Mouse (Mus musculus): Measurements from ENCODE around the gene Olfr12. TPM values are rescaled to one million over a fixed set of nuclear protein-coding genes. Genes with fewer than 3 reads are reported as not detected.
A peak's percentile ranks its signal among the peaks of the same experiment; 100 is the strongest.

The Olfr12 gene
- polyA plus RNA-seq, 1 experiment from 2014 or later, result not detected

DNA sequence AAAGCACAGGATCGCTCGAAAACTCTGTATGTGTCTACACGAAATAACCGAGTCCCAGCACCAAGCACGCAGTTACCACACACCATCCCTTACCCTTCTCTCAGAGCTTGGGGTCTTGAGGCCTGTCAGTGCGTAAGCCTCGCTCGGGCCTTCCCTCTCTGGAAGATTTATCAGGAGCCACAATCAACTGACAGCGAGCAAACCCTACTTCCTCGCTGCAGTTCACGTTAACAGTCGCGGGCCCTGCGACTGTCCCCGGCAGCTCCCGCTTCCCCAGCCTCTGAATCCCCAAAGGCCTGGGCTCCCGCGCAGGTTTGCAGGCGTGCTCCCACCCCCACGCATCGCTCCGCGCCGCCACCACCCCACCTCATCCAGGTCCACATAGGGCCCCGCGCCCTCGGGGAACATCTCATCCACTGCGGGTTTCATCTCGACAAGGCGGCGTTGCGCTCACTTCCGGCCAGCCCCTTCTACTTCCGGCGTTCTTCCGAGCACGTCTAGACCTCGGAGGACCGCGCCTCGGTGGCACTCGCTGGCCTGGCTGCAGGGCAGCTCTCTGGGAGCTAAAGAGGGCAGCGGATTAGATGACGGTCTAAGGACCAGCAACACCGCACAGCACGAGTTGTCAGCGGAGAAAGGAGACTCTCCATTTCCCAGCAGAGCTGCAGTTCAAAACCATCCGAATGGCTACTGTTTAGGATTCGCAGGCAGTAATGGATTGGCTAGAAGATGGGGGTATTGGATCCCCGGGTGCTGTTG lies 24.1 kb downstream of the Olfr12 start, which contains the start of gene Cops9:
Cops9 (minus strand) TSS at position 472 of the 759 bp plus-strand sequence.
- H3K27me3 ChIP-seq (replicated peaks), result no peaks in the 10 kb centered on the region
- H3K9me3 ChIP-seq, result no peaks in the 10 kb centered on the region
- peak within 1 kb of the TSS; percentile 52 for H3K27ac ChIP-seq
- peak; percentile 90 for ATAC-seq (ENCODE audit: insufficient read depth, low FRiP score, low read depth)
- H3K4me3 ChIP-seq (replicated peaks), result peak within 1 kb of the TSS; percentile 73
- WGBS, result 1% methylated on average over 50 of the region's 50 CpGs
- H3K4me2 ChIP-seq, result peak within 1 kb of the TSS; percentile 91
- H3K9ac ChIP-seq, result peak within 1 kb of the TSS; percentile 79
- peaks cover 12% of the 10 kb centered on the region for H3K4me1 ChIP-seq
- H3K36me3 ChIP-seq, result peaks cover 10% of the 10 kb centered on the region; the same call in 1 of the 2 replicates

DNA sequence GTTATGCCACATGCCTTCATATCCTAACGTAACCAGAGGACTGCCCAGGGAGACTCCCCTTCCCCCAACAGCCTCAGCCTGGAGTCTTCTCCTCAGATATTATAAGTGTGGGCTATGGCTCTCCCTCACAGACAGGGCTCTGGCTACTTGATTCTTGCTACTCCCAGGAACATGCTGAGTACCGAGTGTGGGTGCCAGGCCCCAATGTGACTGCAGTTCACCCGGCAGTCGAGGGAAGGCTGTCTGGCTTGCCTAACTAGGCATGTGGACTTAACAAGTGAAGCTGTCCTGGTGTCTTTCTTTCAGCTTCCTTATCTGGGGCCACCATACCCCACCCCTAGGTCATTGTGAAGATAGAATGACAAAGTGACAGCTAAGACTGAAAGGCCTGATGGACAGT lies 26.1 kb downstream of the Olfr12 start:
- Histone ChIP-seq H3K36me3 (no peaks in the 10 kb centered on the region), H3K9ac (no peak overlapping the region), H3K4me3 (replicated peaks) (no peak overlapping the region), H3K4me1 (peaks cover 18% of the 10 kb centered on the region), H3K9me3 (no peaks in the 10 kb centered on the region), H3K27me3 (replicated peaks) (no peaks in the 10 kb centered on the region), H3K27ac (no peak overlapping the region), H3K4me2 (no peak overlapping the region)
- ATAC-seq (ENCODE audit: insufficient read depth, low FRiP score, low read depth), result no peak
- WGBS, result 57% methylated on average over 4 of the region's 4 CpGs

DNA sequence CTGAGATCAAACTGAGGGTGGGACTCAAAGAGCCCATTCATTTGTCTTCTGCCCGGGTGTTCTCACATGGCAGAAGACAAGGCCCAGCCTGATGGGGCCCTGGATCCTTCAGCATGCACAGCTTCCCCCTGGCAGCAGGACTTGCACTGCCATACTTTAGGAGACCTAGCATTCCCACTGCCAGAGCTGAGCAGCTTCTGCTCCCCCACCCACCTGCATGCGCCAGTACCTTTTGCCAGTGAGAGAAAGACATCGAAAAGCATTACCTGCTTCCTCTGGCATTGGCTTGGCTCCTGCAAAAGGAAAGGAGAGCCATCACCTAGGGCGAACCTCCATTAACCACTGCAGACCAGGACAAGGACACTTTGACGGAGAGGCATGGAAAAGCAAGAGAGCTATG lies 27.3 kb downstream of the Olfr12 start:
- peaks cover 18% of the 10 kb centered on the region for H3K4me1 ChIP-seq
- ATAC-seq (ENCODE audit: insufficient read depth, low FRiP score, low read depth), result no peak

DNA sequence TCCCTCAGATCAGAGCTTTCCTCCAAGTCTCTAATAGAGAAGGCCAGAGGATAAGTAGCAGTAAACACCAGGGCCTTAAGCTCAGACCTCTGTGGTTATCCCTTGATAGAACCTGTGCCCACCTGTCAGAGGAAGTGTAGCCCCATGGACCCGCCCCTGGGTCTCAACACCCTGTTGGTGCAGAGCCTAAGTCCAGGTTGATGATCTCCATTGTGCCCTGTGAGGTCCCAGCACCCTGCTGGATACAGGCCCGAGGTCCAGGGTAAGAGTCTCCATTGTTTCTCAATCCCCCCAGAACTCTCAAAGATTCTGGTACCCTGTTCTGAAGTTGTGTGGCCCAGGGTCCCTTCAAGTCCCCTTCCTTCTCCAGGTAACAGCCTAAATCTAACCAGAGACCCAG lies 28.5 kb downstream of the Olfr12 start:
- ATAC-seq (ENCODE audit: insufficient read depth, low FRiP score, low read depth), result no peak
- Histone ChIP-seq H3K4me2 (no peak overlapping the region), H3K27me3 (replicated peaks) (no peaks in the 10 kb centered on the region), H3K4me1 (peaks cover 7% of the 10 kb centered on the region), H3K27ac (no peak overlapping the region), H3K9ac (no peak overlapping the region), H3K4me3 (replicated peaks) (no peak overlapping the region), H3K36me3 (no peaks in the 10 kb centered on the region), H3K9me3 (no peaks in the 10 kb centered on the region)
- 51% methylated on average over 2 of the region's 2 CpGs for WGBS

More for the DNA sequence above, 27.3 kb downstream of the Olfr12 start:
- H3K27me3 ChIP-seq (replicated peaks), result no peaks in the 10 kb centered on the region
- no peak overlapping the region for H3K9ac ChIP-seq
- H3K4me2 ChIP-seq, result no peak overlapping the region
- 73% methylated on average over 5 of the region's 5 CpGs for WGBS
- no peaks in the 10 kb centered on the region for H3K36me3 ChIP-seq
- no peak overlapping the region for H3K4me3 ChIP-seq (replicated peaks)
- no peaks in the 10 kb centered on the region for H3K9me3 ChIP-seq
- no peak overlapping the region for H3K27ac ChIP-seq

DNA sequence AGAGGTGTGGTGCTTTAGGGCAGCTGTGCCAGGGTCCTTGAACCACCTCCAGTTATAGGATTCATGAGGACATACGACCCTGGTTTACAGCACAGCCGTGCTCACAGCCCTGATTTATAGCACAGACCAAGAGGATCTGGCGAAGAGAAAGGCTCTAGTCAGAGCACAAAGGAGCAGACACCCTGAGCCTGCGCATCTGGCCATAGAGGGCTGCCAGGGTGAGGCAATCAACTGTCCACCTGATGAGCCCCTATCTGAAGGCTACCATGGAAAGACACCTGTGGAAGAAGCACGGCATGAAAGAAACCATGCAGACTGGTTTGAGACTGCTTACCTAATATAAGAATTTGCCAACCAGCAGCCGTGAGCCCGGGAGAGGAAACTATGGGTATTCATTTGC lies 29.0 kb downstream of the Olfr12 start:
- no peaks in the 10 kb centered on the region for H3K9me3 ChIP-seq
- H3K4me1 ChIP-seq, result peaks cover 6% of the 10 kb centered on the region; the same call in 1 of the 2 replicates
- no peak overlapping the region for H3K4me2 ChIP-seq
- H3K9ac ChIP-seq, result no peak overlapping the region
- no peak for ATAC-seq (ENCODE audit: insufficient read depth, low FRiP score, low read depth)
- no peaks in the 10 kb centered on the region for H3K36me3 ChIP-seq
- no peak overlapping the region for H3K27ac ChIP-seq
- H3K27me3 ChIP-seq (replicated peaks), result no peaks in the 10 kb centered on the region
- WGBS, result 79% methylated on average over 7 of the region's 7 CpGs
- H3K4me3 ChIP-seq (replicated peaks), result no peak overlapping the region

DNA sequence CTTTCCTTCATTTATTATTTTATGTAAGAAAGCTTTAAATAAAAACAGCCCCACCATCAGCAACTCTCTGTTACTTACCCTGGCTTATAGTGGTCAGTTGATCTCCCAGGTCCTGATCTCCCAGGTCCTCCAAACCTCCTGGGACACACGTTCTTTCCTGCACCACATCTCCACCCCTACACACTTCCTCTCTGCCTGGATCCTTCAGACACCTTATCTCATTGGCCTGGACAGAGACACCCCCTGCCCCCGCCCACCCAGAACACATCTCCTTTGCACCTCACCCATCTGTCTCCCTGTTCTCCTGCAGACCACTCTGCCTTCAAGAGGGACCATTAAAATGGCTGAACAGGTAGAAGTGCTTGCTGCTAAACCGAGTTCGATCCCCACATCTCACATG lies 29.4 kb downstream of the Olfr12 start:
- Histone ChIP-seq H3K36me3 (no peaks in the 10 kb centered on the region), H3K9ac (no peak overlapping the region), H3K4me1 (peaks cover 6% of the 10 kb centered on the region; the same call in 1 of the 2 replicates), H3K27ac (no peak overlapping the region), H3K9me3 (no peaks in the 10 kb centered on the region), H3K27me3 (replicated peaks) (no peaks in the 10 kb centered on the region), H3K4me2 (no peak overlapping the region), H3K4me3 (replicated peaks) (no peak overlapping the region)
- no peak for ATAC-seq (ENCODE audit: insufficient read depth, low FRiP score, low read depth)
- 68% methylated on average over 4 of the region's 4 CpGs for WGBS

DNA sequence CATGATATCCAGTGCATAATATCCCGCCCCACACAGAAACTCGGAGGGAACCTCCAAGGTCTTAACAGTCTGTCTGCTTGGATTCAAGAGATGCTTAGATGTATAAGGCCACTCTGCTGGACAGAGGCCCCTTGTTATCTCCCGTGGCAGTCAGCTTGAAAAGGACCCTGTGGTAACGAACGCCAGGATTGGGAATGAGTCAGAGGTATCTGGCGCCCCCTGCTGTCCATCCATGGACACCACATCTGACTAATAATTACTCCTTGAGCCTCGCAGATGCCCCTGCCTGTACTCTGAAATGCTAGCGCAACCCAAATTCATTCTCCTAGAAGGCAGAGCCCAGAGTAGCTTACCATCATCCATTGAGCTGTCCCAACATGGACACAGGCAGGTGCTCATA lies 30.2 kb downstream of the Olfr12 start:
- Histone ChIP-seq H3K27me3 (replicated peaks) (no peaks in the 10 kb centered on the region), H3K4me3 (replicated peaks) (no peak overlapping the region), H3K9me3 (no peaks in the 10 kb centered on the region), H3K36me3 (no peaks in the 10 kb centered on the region), H3K4me2 (no peak overlapping the region), H3K27ac (no peak overlapping the region), H3K9ac (no peak overlapping the region), H3K4me1 (peaks cover 6% of the 10 kb centered on the region; the same call in 1 of the 2 replicates)
- 10% methylated on average over 8 of the region's 8 CpGs for WGBS
- 0 out of 2 replicates have a peak, but pooled peaks have one; percentile 5 for ATAC-seq (ENCODE audit: insufficient read depth, low FRiP score, low read depth)

DNA sequence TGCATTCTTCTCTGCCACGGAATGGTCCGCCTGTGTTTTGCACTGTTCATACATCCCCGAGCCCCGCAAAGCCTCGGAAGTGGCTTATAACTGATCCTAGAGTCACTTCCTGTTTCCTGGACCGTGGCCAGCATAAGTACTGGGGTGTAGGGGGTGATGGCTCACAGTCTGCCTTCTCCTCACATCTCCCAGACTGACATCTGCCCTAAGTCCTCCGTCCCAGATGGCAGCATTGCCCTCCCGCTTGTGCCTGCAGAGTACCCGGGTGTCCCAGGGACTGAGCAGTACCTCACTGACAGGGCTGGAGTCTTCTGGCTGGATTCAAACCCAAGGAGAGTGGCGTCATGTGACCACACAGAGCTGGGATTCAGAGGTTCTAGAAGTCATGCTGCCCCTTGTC lies 30.6 kb downstream of the Olfr12 start:
- H3K27me3 ChIP-seq (replicated peaks), result no peaks in the 10 kb centered on the region
- no peak for ATAC-seq (ENCODE audit: insufficient read depth, low FRiP score, low read depth)
- H3K9ac ChIP-seq, result no peak overlapping the region
- no peak overlapping the region for H3K27ac ChIP-seq
- H3K9me3 ChIP-seq, result no peaks in the 10 kb centered on the region
- no peak overlapping the region for H3K4me2 ChIP-seq
- no peak overlapping the region for H3K4me3 ChIP-seq (replicated peaks)
- no peaks in the 10 kb centered on the region for H3K36me3 ChIP-seq
- peaks cover 6% of the 10 kb centered on the region; the same call in 1 of the 2 replicates for H3K4me1 ChIP-seq
- 40% methylated on average over 10 of the region's 10 CpGs for whole genome bisulfite sequencing

DNA sequence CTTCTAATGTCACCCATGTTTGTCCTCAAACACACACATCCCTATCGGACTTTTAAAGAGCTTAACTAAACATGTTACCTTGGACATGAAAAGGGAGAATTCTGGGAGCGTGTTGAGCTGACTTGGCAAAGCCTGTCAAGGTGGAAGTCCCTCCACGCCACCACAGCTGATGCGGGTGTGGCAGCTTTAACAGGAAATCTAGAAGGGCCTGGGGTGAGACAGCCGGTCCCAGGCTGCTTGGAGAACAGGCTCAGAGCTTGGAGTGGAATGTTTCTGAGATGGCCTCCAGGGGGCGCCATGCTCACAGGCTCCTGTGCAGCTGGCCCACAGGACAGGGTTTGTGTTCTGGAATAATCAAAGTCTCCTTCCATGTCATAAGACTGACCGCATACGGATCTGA lies 31.1 kb downstream of the Olfr12 start, which contains the start of gene Otos:
Otos (minus strand) TSS at position 169 of the 400 bp plus-strand sequence.
- Histone ChIP-seq H3K27me3 (replicated peaks) (no peaks in the 10 kb centered on the region), H3K27ac (no peak within 1 kb of the TSS), H3K4me2 (no peak within 1 kb of the TSS), H3K36me3 (no peaks in the 10 kb centered on the region), H3K9me3 (no peaks in the 10 kb centered on the region), H3K4me1 (peaks cover 6% of the 10 kb centered on the region; the same call in 1 of the 2 replicates), H3K4me3 (replicated peaks) (no peak within 1 kb of the TSS), H3K9ac (no peak within 1 kb of the TSS)
- peak; percentile 68; the same call in 1 of the 2 replicates for ATAC-seq (ENCODE audit: insufficient read depth, low FRiP score, low read depth)
- WGBS, result 22% methylated on average over 8 of the region's 8 CpGs

DNA sequence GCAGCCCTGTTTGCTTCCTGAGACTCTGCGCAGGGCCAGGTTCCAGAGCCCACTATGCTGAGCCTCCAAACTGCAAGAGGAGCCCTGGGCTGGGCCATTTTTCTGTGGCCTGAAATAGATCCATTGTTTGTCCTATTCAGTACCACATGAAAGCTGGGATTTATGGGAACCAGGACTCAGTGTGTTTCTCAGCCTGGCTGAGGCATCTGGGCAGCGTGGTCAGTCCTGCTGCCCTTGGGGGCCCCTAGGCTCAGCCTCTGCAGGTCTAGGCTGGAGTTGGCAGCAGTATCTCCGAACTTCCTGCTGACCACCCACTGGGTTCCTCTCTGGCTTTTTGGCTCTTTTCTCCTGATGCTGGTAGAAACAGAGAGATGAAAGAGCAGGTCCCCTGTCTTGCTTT lies 33.9 kb downstream of the Olfr12 start:
- no peak overlapping the region for H3K4me2 ChIP-seq
- no peak for ATAC-seq (ENCODE audit: insufficient read depth, low FRiP score, low read depth)
- H3K9ac ChIP-seq, result no peak overlapping the region
- no peaks in the 10 kb centered on the region for H3K9me3 ChIP-seq
- no peak overlapping the region for H3K27ac ChIP-seq
- no peaks in the 10 kb centered on the region for H3K27me3 ChIP-seq (replicated peaks)
- H3K4me3 ChIP-seq (replicated peaks), result no peak overlapping the region
- peaks cover 6% of the 10 kb centered on the region; the same call in 1 of the 2 replicates for H3K4me1 ChIP-seq
- no peaks in the 10 kb centered on the region for H3K36me3 ChIP-seq
- 60% methylated on average over 3 of the region's 3 CpGs for WGBS

DNA sequence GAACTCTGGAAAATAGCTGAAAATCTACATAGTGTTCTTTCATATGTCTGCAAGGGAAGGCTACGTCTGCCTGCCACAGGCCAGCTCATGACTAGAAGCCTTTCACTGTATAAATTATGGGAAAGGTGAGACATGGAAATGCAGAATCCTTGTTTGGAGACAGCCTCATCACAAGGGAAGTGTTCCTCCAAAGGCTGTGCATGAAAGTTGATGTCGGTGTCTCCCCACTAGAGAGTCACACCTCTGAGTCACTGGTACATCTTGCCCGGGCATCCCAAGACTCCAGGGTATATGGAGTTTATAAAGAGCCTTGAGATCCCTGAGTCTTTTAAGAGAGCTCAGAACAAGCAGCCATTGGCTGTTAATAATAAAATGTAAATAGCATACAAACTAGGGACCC lies 35.6 kb downstream of the Olfr12 start:
- Histone ChIP-seq H3K27me3 (replicated peaks) (no peaks in the 10 kb centered on the region), H3K27ac (no peak overlapping the region), H3K4me1 (peaks cover 3% of the 10 kb centered on the region; the same call in 1 of the 2 replicates), H3K36me3 (no peaks in the 10 kb centered on the region), H3K9me3 (no peaks in the 10 kb centered on the region), H3K9ac (no peak overlapping the region), H3K4me3 (replicated peaks) (no peak overlapping the region), H3K4me2 (no peak overlapping the region)
- ATAC-seq (ENCODE audit: insufficient read depth, low FRiP score, low read depth), result no peak
- 88% methylated on average over 3 of the region's 3 CpGs for WGBS

DNA sequence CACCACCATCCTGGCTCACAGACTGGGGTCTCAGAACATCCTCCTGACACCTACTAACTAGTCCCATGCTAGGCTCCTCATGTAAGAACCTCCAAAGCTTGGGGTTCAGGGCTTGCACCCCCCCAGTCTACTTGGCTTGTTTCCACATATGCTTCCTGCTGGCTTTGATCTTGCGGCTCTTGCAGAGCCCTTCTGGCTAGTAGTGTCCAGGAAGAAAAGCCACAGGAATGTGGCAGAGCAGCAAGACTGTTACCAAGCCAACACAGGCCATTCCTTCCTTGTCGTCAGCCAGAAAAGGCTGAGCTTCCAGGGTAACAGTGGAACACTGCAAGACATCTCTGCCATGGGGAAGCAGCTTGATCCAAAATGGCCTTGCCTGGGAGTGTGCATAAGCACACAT lies 37.1 kb downstream of the Olfr12 start:
- Histone ChIP-seq H3K27me3 (replicated peaks) (no peaks in the 10 kb centered on the region), H3K4me2 (no peak overlapping the region), H3K9me3 (no peaks in the 10 kb centered on the region), H3K9ac (no peak overlapping the region), H3K4me1 (no peaks in the 10 kb centered on the region), H3K27ac (no peak overlapping the region), H3K4me3 (replicated peaks) (no peak overlapping the region), H3K36me3 (no peaks in the 10 kb centered on the region)
- 62% methylated on average over 2 of the region's 2 CpGs for WGBS
- no peak for ATAC-seq (ENCODE audit: insufficient read depth, low FRiP score, low read depth)

Data from stomach, embryonic 15.5 days (tissue).